Mouse (Mus musculus): Measurements from ENCODE around the gene Spred2.

- TF ChIP-seq POLR2A (IDR thresholded peaks at IDR 0.05; ENCODE audit: control insufficient read depth, extremely low read depth, insufficient read depth, low read length, poor library complexity) (no peak), CTCF (IDR thresholded peaks at IDR 0.05; ENCODE audit: borderline replicate concordance, control insufficient read depth, extremely low read depth, insufficient read depth, low read length, poor library complexity) (no peak)
Observed at GRCm38 (mm10) chr11:19971954-19972750, 48.0 kb downstream of the Spred2 start.

Measured in thymus, adult 2 months (tissue).